Mouse (Mus musculus): ENCODE measurements around the gene Mllt11. TPM values are rescaled to one million over a fixed set of nuclear protein-coding genes. Genes with fewer than 3 reads are reported as not detected.

The Mllt11 gene
- polyA plus RNA-seq, 1 experiment from 2014 or later = 11.5 TPM

- 91% methylated on average over 6 of the region's 6 CpGs for WGBS
- Histone ChIP-seq H3K27me3 (no peaks in the 10 kb centered on the region), H3K4me1 (no peaks in the 10 kb centered on the region), H3K9me3 (no peaks in the 10 kb centered on the region), H3K4me2 (no peak overlapping the region), H3K36me3 (peaks cover 88% of the 10 kb centered on the region), H3K9ac (no peak overlapping the region), H3K4me3 (no peak overlapping the region), H3K27ac (no peak overlapping the region)
- ATAC-seq (ENCODE audit: insufficient number of reproducible peaks, low FRiP score, low TSS enrichment, low read depth) = no peak
Observed at GRCm38 (mm10) chr3:95203880-95204279, 28.1 kb downstream of the Mllt11 start.

- Histone ChIP-seq H3K4me2 (no peak overlapping the region), H3K36me3 (peaks cover 86% of the 10 kb centered on the region), H3K4me1 (no peaks in the 10 kb centered on the region), H3K27ac (no peak overlapping the region), H3K27me3 (no peaks in the 10 kb centered on the region), H3K9me3 (no peaks in the 10 kb centered on the region), H3K9ac (no peak overlapping the region), H3K4me3 (no peak overlapping the region)
- ATAC-seq (ENCODE audit: insufficient number of reproducible peaks, low FRiP score, low TSS enrichment, low read depth) = no peak
- 62% methylated on average over 2 of the region's 2 CpGs for WGBS
Observed at GRCm38 (mm10) chr3:95200562-95200961, 31.4 kb downstream of the Mllt11 start.

- 83% methylated on average over 7 of the region's 7 CpGs for WGBS
- Histone ChIP-seq H3K36me3 (peaks cover 86% of the 10 kb centered on the region), H3K27me3 (no peaks in the 10 kb centered on the region), H3K9ac (no peak overlapping the region), H3K27ac (no peak overlapping the region), H3K4me3 (no peak overlapping the region), H3K4me1 (0 out of 2 replicates have a peak, but pooled peaks cover 2% of the 10 kb centered on the region), H3K9me3 (no peaks in the 10 kb centered on the region), H3K4me2 (no peak overlapping the region)
- ATAC-seq (ENCODE audit: insufficient number of reproducible peaks, low FRiP score, low TSS enrichment, low read depth) = no peak
Observed at GRCm38 (mm10) chr3:95200132-95200531, 31.8 kb downstream of the Mllt11 start.

- Histone ChIP-seq H3K27me3 (no peaks in the 10 kb centered on the region), H3K4me2 (no peak overlapping the region), H3K27ac (no peak overlapping the region), H3K36me3 (peaks cover 86% of the 10 kb centered on the region), H3K9ac (no peak overlapping the region), H3K4me3 (no peak overlapping the region), H3K4me1 (0 out of 2 replicates have a peak, but pooled peaks cover 5% of the 10 kb centered on the region), H3K9me3 (no peaks in the 10 kb centered on the region)
- WGBS = 85% methylated on average over 1 of the region's 1 CpGs
- ATAC-seq (ENCODE audit: insufficient number of reproducible peaks, low FRiP score, low TSS enrichment, low read depth) = no peak
Observed at GRCm38 (mm10) chr3:95199101-95199500, 32.9 kb downstream of the Mllt11 start.

- no peak for ATAC-seq (ENCODE audit: insufficient number of reproducible peaks, low FRiP score, low TSS enrichment, low read depth)
- 84% methylated on average over 2 of the region's 2 CpGs for WGBS
- 0 out of 2 replicates have a peak, but pooled peaks cover 5% of the 10 kb centered on the region for H3K4me1 ChIP-seq
- no peak overlapping the region for H3K4me3 ChIP-seq
- no peaks in the 10 kb centered on the region for H3K9me3 ChIP-seq
- no peak overlapping the region for H3K27ac ChIP-seq
- H3K36me3 ChIP-seq = peaks cover 74% of the 10 kb centered on the region
- no peak overlapping the region for H3K4me2 ChIP-seq
- no peaks in the 10 kb centered on the region for H3K27me3 ChIP-seq
- H3K9ac ChIP-seq = no peak overlapping the region
Observed at GRCm38 (mm10) chr3:95195772-95196171, 36.2 kb downstream of the Mllt11 start.

- Histone ChIP-seq H3K9me3 (no peaks in the 10 kb centered on the region), H3K4me2 (no peak overlapping the region), H3K36me3 (peaks cover 73% of the 10 kb centered on the region), H3K4me1 (0 out of 2 replicates have a peak, but pooled peaks cover 5% of the 10 kb centered on the region), H3K27me3 (no peaks in the 10 kb centered on the region), H3K27ac (peak overlapping the region; percentile 47), H3K4me3 (no peak overlapping the region), H3K9ac (no peak overlapping the region)
- 63% methylated on average over 6 of the region's 6 CpGs for WGBS
- peak; percentile 67 for ATAC-seq (ENCODE audit: insufficient number of reproducible peaks, low FRiP score, low TSS enrichment, low read depth)
Observed at GRCm38 (mm10) chr3:95194721-95195135, 37.2 kb downstream of the Mllt11 start.

- H3K9ac ChIP-seq = no peak overlapping the region
- no peak overlapping the region for H3K4me2 ChIP-seq
- WGBS = 86% methylated on average over 6 of the region's 6 CpGs
- H3K9me3 ChIP-seq = no peaks in the 10 kb centered on the region
- no peak overlapping the region for H3K27ac ChIP-seq
- ATAC-seq (ENCODE audit: insufficient number of reproducible peaks, low FRiP score, low TSS enrichment, low read depth) = no peak
- H3K27me3 ChIP-seq = no peaks in the 10 kb centered on the region
- no peaks in the 10 kb centered on the region for H3K4me1 ChIP-seq
- H3K36me3 ChIP-seq = peaks cover 82% of the 10 kb centered on the region
- no peak overlapping the region for H3K4me3 ChIP-seq
Observed at GRCm38 (mm10) chr3:95186888-95187287, 45.1 kb downstream of the Mllt11 start.

- no peak overlapping the region for H3K27ac ChIP-seq
- ATAC-seq (ENCODE audit: insufficient number of reproducible peaks, low FRiP score, low TSS enrichment, low read depth) = no peak
- WGBS = 88% methylated on average over 2 of the region's 2 CpGs
Observed at GRCm38 (mm10) chr3:95186100-95186499, 45.9 kb downstream of the Mllt11 start.

GRCm38 (mm10) chr3:95184796-95185577, 47.0 kb downstream of the Mllt11 start:
- Histone ChIP-seq H3K9me3 (no peaks in the 10 kb centered on the region), H3K36me3 (peaks cover 71% of the 10 kb centered on the region), H3K4me1 (no peaks in the 10 kb centered on the region), H3K27ac (no peak overlapping the region), H3K9ac (no peak overlapping the region), H3K27me3 (no peaks in the 10 kb centered on the region), H3K4me2 (no peak overlapping the region), H3K4me3 (no peak overlapping the region)
- no peak for ATAC-seq (ENCODE audit: insufficient number of reproducible peaks, low FRiP score, low TSS enrichment, low read depth)
- 88% methylated on average over 9 of the region's 9 CpGs for WGBS

More at GRCm38 (mm10) chr3:95186100-95186499, 45.9 kb downstream of the Mllt11 start:
- Histone ChIP-seq H3K4me1 (no peaks in the 10 kb centered on the region), H3K9ac (no peak overlapping the region), H3K36me3 (peaks cover 77% of the 10 kb centered on the region), H3K4me2 (no peak overlapping the region), H3K27me3 (no peaks in the 10 kb centered on the region), H3K4me3 (no peak overlapping the region), H3K9me3 (no peaks in the 10 kb centered on the region)

GRCm38 (mm10) chr3:95181841-95182240, 50.1 kb downstream of the Mllt11 start:
- H3K36me3 ChIP-seq = peaks cover 41% of the 10 kb centered on the region
- H3K9me3 ChIP-seq = no peaks in the 10 kb centered on the region
- 72% methylated on average over 1 of the region's 1 CpGs for WGBS
- ATAC-seq (ENCODE audit: insufficient number of reproducible peaks, low FRiP score, low TSS enrichment, low read depth) = no peak
- H3K27ac ChIP-seq = no peak overlapping the region
- H3K4me1 ChIP-seq = no peaks in the 10 kb centered on the region
- no peaks in the 10 kb centered on the region for H3K27me3 ChIP-seq
- no peak overlapping the region for H3K4me2 ChIP-seq
- no peak overlapping the region for H3K4me3 ChIP-seq
- H3K9ac ChIP-seq = no peak overlapping the region

GRCm38 (mm10) chr3:95179890-95180289, 52.1 kb downstream of the Mllt11 start:
- Histone ChIP-seq H3K27ac (no peak overlapping the region), H3K4me3 (no peak overlapping the region), H3K4me2 (no peak overlapping the region), H3K9me3 (no peaks in the 10 kb centered on the region), H3K4me1 (no peaks in the 10 kb centered on the region), H3K9ac (no peak overlapping the region), H3K27me3 (no peaks in the 10 kb centered on the region), H3K36me3 (peaks cover 22% of the 10 kb centered on the region)
- WGBS = 65% methylated on average over 3 of the region's 3 CpGs
- no peak for ATAC-seq (ENCODE audit: insufficient number of reproducible peaks, low FRiP score, low TSS enrichment, low read depth)

GRCm38 (mm10) chr3:95178948-95179347, 53.0 kb downstream of the Mllt11 start:
- no peak overlapping the region for H3K9ac ChIP-seq
- H3K27ac ChIP-seq = no peak overlapping the region
- no peak for ATAC-seq (ENCODE audit: insufficient number of reproducible peaks, low FRiP score, low TSS enrichment, low read depth)
- H3K27me3 ChIP-seq = peaks cover 3% of the 10 kb centered on the region; the same call in 1 of the 2 replicates
- H3K4me1 ChIP-seq = peaks cover 4% of the 10 kb centered on the region
- H3K36me3 ChIP-seq = peaks cover 12% of the 10 kb centered on the region
- no peaks in the 10 kb centered on the region for H3K9me3 ChIP-seq
- no peak overlapping the region for H3K4me3 ChIP-seq
- WGBS = 80% methylated on average over 5 of the region's 5 CpGs
- no peak overlapping the region for H3K4me2 ChIP-seq
